Mouse (Mus musculus) thymus, adult 2 months (tissue): Measurements from ENCODE around the gene Marveld1.

Experiments used
- CTCF ChIP-seq: fragments of 200-500 bp; IDR thresholded peaks from 2 replicates; pipeline ENCODE4 v1.5.1; 2012; ENCODE audit warnings: mild to moderate bottlenecking, control low read depth, low read length, moderate library complexity, borderline replicate concordance; ENCODE audit not compliant: control insufficient read depth, poor library complexity, insufficient read depth; ENCODE audit errors: extremely low read depth
- POLR2A ChIP-seq: fragments of 200-500 bp; IDR thresholded peaks from 2 replicates; pipeline ENCODE4 v1.6.1; 2012; ENCODE audit warnings: mild to moderate bottlenecking, low read length, control low read depth, moderate library complexity; ENCODE audit not compliant: control insufficient read depth, poor library complexity, insufficient read depth; ENCODE audit errors: extremely low read depth

DNA sequence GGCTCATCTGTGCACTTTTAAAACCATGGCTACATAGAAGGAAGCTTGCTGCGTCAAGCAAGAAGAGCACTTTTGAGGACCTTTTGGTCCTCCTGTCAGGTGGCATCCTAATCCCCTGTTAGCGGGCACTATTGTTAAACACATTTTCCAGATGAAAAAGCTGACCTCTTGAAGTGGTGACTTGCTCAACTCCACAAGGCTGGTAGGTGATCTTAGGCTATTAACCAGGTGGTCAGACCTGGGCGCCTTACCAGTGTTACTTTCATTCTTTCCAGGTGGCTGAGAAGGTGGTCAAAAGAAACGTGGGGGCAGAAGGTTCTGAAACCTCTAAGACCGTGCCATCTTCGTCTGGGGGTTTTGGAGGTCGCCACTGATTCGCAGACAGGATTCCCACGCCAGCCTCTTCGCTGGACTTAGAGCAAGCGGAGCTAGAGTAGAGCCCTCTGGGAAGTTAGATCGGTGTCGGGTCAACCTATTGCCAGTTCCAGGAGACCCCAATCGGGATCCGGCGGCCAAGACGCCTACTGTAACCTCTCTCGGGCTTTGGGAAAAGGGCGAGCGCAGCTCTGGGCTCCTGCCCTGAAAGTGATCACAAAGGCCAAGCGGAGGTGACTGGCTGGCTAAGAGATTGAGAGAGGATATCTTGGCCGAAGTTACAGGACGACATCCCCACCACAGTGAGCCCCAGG is 19.0 kb upstream of the Marveld1 start:
- TF ChIP-seq POLR2A (no peak), CTCF (no peak)
